Mouse (Mus musculus): ENCODE measurements around the gene Cpeb3.
A peak's percentile ranks its signal among the peaks of the same experiment; 100 is the strongest.
"Not testable (repeated sequence)": the region's sequence is repeated elsewhere in the genome, so short reads cannot be mapped to it uniquely, and the experiment has no call there.

Cpeb3 gene

GRCm38 (mm10) chr19:37208176-37208755 lies at the start of gene Cpeb3:
TSS of gene Cpeb3 (minus strand) at chr19:37208601.
- peak; percentile 19 for DNase-seq

- no peak for DNase-seq
These were observed 46.9 kb upstream of the Cpeb3 start for GRCm38 (mm10) chr19:37255321-37255720.

- DNase-seq: no peak
These were observed 43.7 kb upstream of the Cpeb3 start for GRCm38 (mm10) chr19:37252104-37252503.

- no peak for DNase-seq
These were observed 39.8 kb upstream of the Cpeb3 start for GRCm38 (mm10) chr19:37248199-37248598.

GRCm38 (mm10) chr19:37246859-37247258 lies 38.5 kb upstream of the Cpeb3 start:
- DNase-seq: no peak

- DNase-seq: no peak
These were observed 34.3 kb upstream of the Cpeb3 start for GRCm38 (mm10) chr19:37242707-37243106.

GRCm38 (mm10) chr19:37241201-37241600 lies 32.8 kb upstream of the Cpeb3 start:
- DNase-seq: no peak

- DNase-seq: no peak
These were observed 30.7 kb upstream of the Cpeb3 start for GRCm38 (mm10) chr19:37239096-37239495.

- DNase-seq: no peak
These were observed 30.2 kb upstream of the Cpeb3 start for GRCm38 (mm10) chr19:37238651-37239050.

GRCm38 (mm10) chr19:37237712-37238437 lies 29.5 kb upstream of the Cpeb3 start:
- no peak for DNase-seq

- DNase-seq: no peak
These were observed 28.9 kb upstream of the Cpeb3 start for GRCm38 (mm10) chr19:37237306-37237705.

- DNase-seq: no peak
These were observed 27.4 kb upstream of the Cpeb3 start for GRCm38 (mm10) chr19:37235818-37236217.

GRCm38 (mm10) chr19:37233561-37234539 lies 25.4 kb upstream of the Cpeb3 start:
- no peak for DNase-seq

- DNase-seq: not testable (repeated sequence)
These were observed 24.2 kb upstream of the Cpeb3 start for GRCm38 (mm10) chr19:37232598-37232997.

GRCm38 (mm10) chr19:37225197-37225862 lies 16.9 kb upstream of the Cpeb3 start:
- no peak for DNase-seq

GRCm38 (mm10) chr19:37214711-37215110 lies 6.3 kb upstream of the Cpeb3 start:
- no peak for DNase-seq

- DNase-seq: no peak
These were observed 3.0 kb upstream of the Cpeb3 start for GRCm38 (mm10) chr19:37211416-37211815.

GRCm38 (mm10) chr19:37210457-37210856 lies 2.1 kb upstream of the Cpeb3 start:
- DNase-seq: no peak

GRCm38 (mm10) chr19:37209467-37210128 lies 1.2 kb upstream of the Cpeb3 start:
- DNase-seq: no peak

GRCm38 (mm10) chr19:37208986-37209385 lies 585 bp upstream of the Cpeb3 start:
- DNase-seq: no peak

GRCm38 (mm10) chr19:37207303-37208175 lies 862 bp downstream of the Cpeb3 start, which contains the start of gene March5:
TSS of gene March5 (plus strand) at chr19:37207543.
- peak; percentile 86 for DNase-seq
